Mouse (Mus musculus) cerebellum, adult 11 months (tissue): Measurements from ENCODE around the gene Dock9.

Experiments used
- DNase-seq: peaks from one replicate; pipeline ENCODE4 v3.0.0; 2022

The Dock9 gene

GRCm38 (mm10) chr14:121791112-121791511 is 6.5 kb downstream of the Dock9 start:
- DNase-seq: no peak

DNA sequence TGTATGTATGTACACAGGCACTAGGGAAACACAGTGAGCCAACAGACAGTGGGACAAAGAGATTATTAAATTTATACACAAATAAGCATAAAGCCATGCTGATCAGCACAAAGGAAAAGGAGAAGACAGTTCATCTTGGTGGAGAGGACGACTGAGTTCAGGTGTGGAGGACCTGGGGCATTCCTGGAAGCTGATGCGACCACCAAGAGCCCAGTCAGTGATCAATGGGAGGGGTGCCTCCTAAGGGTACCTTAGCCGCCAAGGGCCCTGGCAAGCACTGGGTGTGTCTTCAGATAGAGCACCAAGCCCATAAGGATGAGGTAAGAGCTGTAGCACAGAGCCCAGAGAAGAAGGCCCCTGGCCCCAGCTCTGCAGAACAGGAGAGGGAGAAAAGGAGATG is 8.4 kb downstream of the Dock9 start:
- no peak for DNase-seq

- DNase-seq: no peak
Measured at GRCm38 (mm10) chr14:121788451-121788850, 9.2 kb downstream of the Dock9 start.

GRCm38 (mm10) chr14:121787430-121787829 is 10.2 kb downstream of the Dock9 start:
- no peak for DNase-seq

- no peak for DNase-seq
Measured at GRCm38 (mm10) chr14:121786900-121787299, 10.7 kb downstream of the Dock9 start.

- no peak for DNase-seq
Measured at GRCm38 (mm10) chr14:121785394-121785793, 12.2 kb downstream of the Dock9 start.

- DNase-seq: no peak
Measured at GRCm38 (mm10) chr14:121780942-121781531, 16.6 kb downstream of the Dock9 start.

DNA sequence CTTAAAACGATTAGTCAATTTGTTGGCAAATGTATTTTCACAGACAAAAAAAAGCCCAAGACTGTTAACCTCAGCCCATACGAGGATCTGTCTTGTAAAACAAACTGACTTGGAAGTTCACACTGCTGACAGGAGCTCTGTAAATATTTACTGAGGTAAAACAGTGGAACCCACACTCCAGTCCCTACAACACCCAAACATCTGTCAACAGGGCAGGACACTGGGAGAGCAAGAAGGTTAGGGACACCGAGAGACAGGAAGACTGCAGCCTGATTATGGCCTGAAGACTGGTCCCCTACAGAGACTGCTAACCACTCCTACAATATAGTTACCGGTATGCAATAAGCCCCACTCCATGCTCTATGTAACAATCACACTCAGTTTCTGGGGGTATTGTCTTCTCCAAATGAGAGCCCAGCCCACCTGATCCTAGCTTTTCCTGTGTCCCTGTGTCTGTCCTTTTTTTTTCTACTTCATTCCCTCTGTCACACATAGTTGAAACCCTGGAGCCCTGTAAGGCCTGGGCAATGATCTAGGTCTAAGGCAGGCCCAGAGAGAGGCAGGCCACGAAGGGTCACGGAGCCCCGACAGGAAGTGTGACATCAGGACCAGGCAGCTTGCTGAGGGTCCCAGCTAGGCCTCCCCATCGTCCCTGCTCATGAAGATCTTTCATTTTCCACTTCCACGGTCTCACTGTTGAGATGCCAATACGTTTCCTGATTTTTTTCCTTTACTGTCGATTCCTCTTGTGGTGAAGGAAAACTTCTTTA is 17.3 kb downstream of the Dock9 start:
- no peak for DNase-seq

GRCm38 (mm10) chr14:121779620-121780019 is 18.0 kb downstream of the Dock9 start:
- DNase-seq: no peak

DNA sequence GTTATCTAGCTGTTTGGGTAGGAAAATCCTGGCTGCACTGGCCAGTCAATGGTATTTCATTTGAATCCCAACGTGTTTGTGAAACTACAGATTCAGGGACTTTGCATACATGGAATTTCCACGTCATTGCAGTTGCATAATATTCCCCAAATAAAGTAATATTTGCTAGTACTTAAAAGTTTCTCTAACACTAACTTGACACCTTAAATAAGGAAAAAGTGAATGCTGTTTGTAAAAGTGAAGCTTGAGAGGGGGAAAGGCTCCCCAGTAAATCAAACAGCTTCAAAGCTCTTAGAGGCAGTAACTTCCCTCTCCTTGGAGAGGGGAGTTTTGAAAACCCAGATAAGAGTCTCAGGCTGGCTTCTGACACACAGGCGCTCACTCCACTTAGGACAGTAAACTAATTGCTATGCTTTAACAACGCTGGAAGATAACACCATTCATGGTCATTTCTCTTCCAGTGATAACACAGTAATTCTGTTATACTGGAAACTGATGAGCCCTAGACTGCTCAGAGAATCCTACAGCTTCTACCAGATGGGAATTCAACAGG is 20.3 kb downstream of the Dock9 start:
- no peak for DNase-seq

- DNase-seq: no peak
Measured at GRCm38 (mm10) chr14:121776749-121777148, 20.9 kb downstream of the Dock9 start.

GRCm38 (mm10) chr14:121762021-121762452 is 35.6 kb downstream of the Dock9 start:
- DNase-seq: no peak

DNA sequence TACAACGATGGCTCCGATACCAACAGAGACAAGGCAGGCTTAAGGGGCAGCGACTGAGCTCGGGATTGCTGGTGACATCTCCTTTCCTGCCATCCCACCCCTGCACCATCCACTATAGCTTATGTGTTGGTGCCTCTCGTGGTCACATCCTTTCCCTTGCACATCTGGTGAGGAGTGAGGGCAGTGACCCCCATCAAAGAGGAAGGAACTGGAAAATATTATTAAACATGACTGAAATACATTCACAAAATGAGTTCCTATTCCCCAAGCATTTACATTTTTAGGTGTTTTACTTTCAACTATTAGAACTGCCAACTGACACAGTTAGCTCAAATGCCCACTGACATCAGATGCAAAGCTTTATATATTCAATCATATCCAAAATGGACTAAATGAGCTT is 37.2 kb downstream of the Dock9 start:
- DNase-seq: no peak

DNA sequence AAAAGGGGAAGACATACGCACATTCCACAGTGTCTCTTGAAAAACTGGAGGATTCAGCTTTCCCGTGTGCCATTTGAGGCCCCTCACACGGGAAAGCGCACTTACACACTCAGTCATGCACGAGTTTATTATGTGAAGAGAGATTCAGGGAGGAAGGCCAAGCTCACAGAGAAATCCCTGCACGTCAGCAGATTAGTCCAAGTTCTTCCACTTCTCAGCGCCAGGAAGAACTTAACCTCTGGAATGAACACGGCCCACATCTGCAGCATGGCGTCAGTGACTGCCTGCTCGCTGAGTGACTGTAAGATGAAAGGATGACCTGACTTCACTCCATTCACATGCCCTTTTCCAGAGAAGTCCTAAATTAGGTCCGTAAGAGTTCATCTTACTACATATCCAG is 43.5 kb downstream of the Dock9 start:
- DNase-seq: no peak

GRCm38 (mm10) chr14:121752686-121753426 is 44.8 kb downstream of the Dock9 start:
- DNase-seq: no peak

DNA sequence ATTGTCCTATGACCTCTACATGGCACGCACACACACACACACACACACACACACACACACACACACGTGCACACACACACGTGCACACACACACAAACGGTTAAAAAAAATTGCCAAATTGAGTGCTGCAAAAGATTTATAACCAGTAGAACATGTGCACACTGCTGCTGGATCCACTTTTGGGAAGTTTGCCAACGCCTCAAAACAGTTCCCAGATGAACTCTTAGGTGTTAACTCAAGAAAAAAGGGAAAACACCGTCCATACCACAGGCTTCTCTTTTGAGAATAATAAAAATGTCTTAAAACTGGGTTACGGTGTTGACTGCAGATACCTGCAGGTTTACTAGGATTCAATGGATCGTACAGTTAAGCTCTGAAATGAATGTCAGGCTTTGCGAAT is 48.0 kb downstream of the Dock9 start:
- DNase-seq: no peak

GRCm38 (mm10) chr14:121749084-121749483 is 48.6 kb downstream of the Dock9 start:
- no peak for DNase-seq

- DNase-seq: no peak
Measured at GRCm38 (mm10) chr14:121747360-121747759, 50.3 kb downstream of the Dock9 start.

GRCm38 (mm10) chr14:121743787-121744417 is 53.7 kb downstream of the Dock9 start:
- DNase-seq: no peak

DNA sequence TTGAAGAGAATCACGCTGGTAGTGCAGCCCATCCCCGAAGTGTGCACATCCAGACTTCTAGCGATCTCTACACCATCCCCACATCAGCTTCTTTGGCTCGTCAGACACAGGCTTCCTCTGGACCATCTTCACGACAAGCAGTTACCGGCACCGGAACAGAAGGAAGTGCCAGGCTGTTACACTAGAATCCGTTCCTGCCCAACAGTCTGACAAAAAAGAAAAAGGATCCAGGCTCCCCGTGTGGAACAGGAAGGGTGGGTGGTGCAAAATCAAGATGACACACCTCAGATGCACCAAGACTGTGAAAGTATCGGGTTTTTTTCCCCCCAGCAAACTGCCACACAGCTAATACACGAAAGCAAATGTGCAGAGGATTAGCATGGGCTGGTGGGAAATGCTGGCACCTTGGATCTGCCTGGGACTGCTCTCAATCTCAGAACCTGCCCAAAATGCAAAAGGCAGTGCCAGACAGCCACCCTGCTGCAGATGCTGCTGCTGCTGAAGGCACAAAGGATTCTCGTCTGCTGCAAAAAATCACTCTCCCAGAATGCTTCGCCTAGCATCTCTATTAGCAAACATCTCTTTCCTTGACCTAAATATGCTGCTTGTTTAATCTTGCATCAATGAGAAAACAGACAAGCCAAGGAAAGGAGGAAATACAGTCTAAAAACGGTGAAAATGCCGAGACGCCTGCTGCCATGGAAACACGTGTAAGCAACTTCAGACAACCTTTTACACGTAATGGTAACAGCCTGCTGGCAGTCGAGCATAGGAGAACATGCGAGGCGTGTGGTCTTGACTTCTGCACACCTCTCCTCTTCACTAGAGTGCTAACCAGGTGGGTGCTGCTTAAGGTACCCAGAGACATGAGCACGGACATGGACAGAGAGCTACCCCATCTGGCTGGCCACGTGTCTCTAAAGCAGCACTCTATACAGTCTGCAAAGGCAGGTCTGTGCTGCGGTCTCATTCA is 58.9 kb downstream of the Dock9 start:
- no peak for DNase-seq

GRCm38 (mm10) chr14:121737277-121737676 is 60.4 kb downstream of the Dock9 start:
- DNase-seq: no peak

DNA sequence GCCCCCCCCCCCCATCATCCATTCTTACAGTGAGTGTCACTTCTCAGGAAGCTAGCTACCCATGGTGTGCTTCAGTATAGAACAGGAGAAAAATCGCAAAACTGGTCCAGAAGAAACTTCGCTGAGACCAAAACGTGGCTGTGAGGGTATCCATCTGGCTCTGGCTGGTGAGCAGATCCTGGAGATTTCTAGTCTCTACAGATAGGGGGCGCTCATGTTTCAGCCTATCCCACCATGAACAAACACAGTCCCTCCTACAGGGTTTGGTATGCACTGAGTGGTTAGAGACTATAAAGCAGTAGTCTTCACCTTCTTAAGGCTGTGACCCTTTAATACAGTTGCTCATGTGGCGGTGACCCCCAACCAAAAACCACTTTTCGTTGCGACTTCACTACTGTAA is 62.0 kb downstream of the Dock9 start:
- no peak for DNase-seq
